Mouse (Mus musculus) CH12.LX (cell line): ENCODE results near the gene Trim43b.
"Not testable (repeated sequence)": the region's sequence is repeated elsewhere in the genome, so short reads cannot be mapped to it uniquely, and the experiment has no call there.

ENCODE experiments used
- BHLHE40 ChIP-seq: IDR thresholded peaks from 2 replicates; pipeline ENCODE4 v1.6.1; 2011; ENCODE audit warnings: mild to moderate bottlenecking, low read depth, low read length, improper control_type of control experiment
- CTCF ChIP-seq, 2 experiments: IDR thresholded peaks in 1 of 2; conservative IDR thresholded peaks in 1 of 2; 2 replicates each; pipeline ENCODE4 v1.5.1; 2011 to 2012; ENCODE audit warnings: low read depth in 2 of 2, low read length in 2 of 2, improper control_type of control experiment in 1 of 2, inconsistent platforms in 1 of 2, mild to moderate bottlenecking in 1 of 2, moderate library complexity in 1 of 2
- EP300 ChIP-seq: IDR thresholded peaks from 2 replicates; pipeline ENCODE4 v1.6.1; 2011; ENCODE audit warnings: low read length, improper control_type of control experiment
- GABPA ChIP-seq: IDR thresholded peaks from 2 replicates; pipeline ENCODE4 v1.6.1; 2012; ENCODE audit warnings: low read depth, low read length, improper control_type of control experiment, inconsistent platforms; ENCODE audit not compliant: insufficient replicate concordance
- HCFC1 ChIP-seq: IDR thresholded peaks from 2 replicates; pipeline ENCODE4 v1.6.1; 2012; ENCODE audit warnings: low read depth, mild to moderate bottlenecking, inconsistent platforms, low read length, improper control_type of control experiment
- IRF4 ChIP-seq: IDR thresholded peaks from 2 replicates; pipeline ENCODE4 v1.6.1; 2014; ENCODE audit warnings: low read depth, mild to moderate bottlenecking, inconsistent platforms, low read length, improper control_type of control experiment
- MAX ChIP-seq: IDR thresholded peaks from 2 replicates; pipeline ENCODE4 v1.6.1; 2011; ENCODE audit warnings: low read length, improper control_type of control experiment
- PAX5 ChIP-seq: IDR thresholded peaks from 2 replicates; pipeline ENCODE4 v1.6.1; 2012; ENCODE audit warnings: low read length, inconsistent platforms, mixed read lengths
- POLR2A ChIP-seq: IDR thresholded peaks from 2 replicates; pipeline ENCODE4 v1.6.1; 2011; ENCODE audit warnings: low read depth, mild to moderate bottlenecking, improper control_type of control experiment, low read length
- SMC3 ChIP-seq: IDR thresholded peaks from 2 replicates; pipeline ENCODE4 v1.6.1; 2011; ENCODE audit warnings: low read depth, low read length, improper control_type of control experiment
- ZC3H11A ChIP-seq: IDR thresholded peaks from 2 replicates; pipeline ENCODE4 v1.6.1; 2012; ENCODE audit warnings: low read depth, mild to moderate bottlenecking, inconsistent platforms, low read length, improper control_type of control experiment
- ZNF384 ChIP-seq: IDR thresholded peaks from 2 replicates; pipeline ENCODE4 v1.6.1; 2012; ENCODE audit warnings: low read depth, low read length, improper control_type of control experiment, inconsistent platforms

DNA sequence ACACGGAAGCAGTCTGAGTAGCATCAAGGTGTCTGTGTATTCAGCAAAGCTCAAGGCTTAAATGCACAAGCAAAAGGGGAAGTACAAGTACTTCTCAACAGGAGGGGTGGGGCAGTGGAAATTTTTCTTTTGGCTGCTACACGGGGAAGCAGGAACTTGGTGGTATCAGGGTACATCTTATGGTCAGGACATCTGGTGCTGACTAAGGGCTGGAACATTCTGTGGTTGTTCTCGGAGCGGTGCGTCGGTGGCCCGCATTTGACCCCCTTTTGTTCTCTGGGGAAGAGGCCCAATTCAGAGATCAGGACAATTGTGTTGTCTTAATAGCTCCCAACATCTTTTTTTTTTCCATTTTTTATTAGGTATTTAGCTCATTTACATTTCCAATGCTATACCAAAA lies 11.9 kb upstream of the Trim43b start:
- TF ChIP-seq ZC3H11A; SMC3; HCFC1; EP300; POLR2A; CTCF (conservative IDR thresholded peaks at IDR 0.05 in 1 of 2, IDR thresholded peaks at IDR 0.05 in 1 of 2; ENCODE audit: low read depth in 2 of 2, low read length in 2 of 2); MAX; BHLHE40; ZNF384; PAX5; GABPA; IRF4: not testable (repeated sequence)
